Mouse (Mus musculus) hindbrain, embryonic 13.5 days (tissue): ENCODE data around the gene Birc3. TPM values are rescaled to one million over a fixed set of nuclear protein-coding genes. Genes with fewer than 3 reads are reported as not detected.
"Not testable (repeated sequence)": the region's sequence is repeated elsewhere in the genome, so short reads cannot be mapped to it uniquely, and the experiment has no call there.

Experiments
- ATAC-seq: fragments of 200-750 bp; cut with Nextera tagmentation; 2 replicates; pipeline ENCODE4 v1.8.0; 2017; ENCODE audit warnings: moderate TSS enrichment; ENCODE audit not compliant: low FRiP score
- H3K27ac ChIP-seq: fragments of 300-500 bp; sonication (generic); 2 replicates; pipeline ENCODE4 v1.5.1; 2015; ENCODE audit warnings: inconsistent platforms, mild to moderate bottlenecking, moderate library complexity
- H3K27me3 ChIP-seq: fragments of 300-500 bp; sonication (generic); 2 replicates; pipeline ENCODE4 v1.6.1; 2015; ENCODE audit warnings: mild to moderate bottlenecking, inconsistent platforms
- H3K36me3 ChIP-seq: fragments of 300-500 bp; sonication (generic); 2 replicates; pipeline ENCODE4 v1.6.1; 2015; ENCODE audit warnings: mild to moderate bottlenecking, inconsistent platforms
- H3K4me1 ChIP-seq: fragments of 300-500 bp; sonication (generic); replicated peaks from 2 replicates; pipeline ENCODE4 v1.6.1; 2015; ENCODE audit warnings: inconsistent platforms
- H3K4me2 ChIP-seq: fragments of 300-500 bp; sonication (generic); 2 replicates; pipeline ENCODE4 v1.6.1; 2015; ENCODE audit warnings: inconsistent platforms, mild to moderate bottlenecking, moderate library complexity
- H3K4me3 ChIP-seq: fragments of 300-500 bp; sonication (generic); 2 replicates; pipeline ENCODE4 v1.5.1; 2015; ENCODE audit warnings: mild to moderate bottlenecking, inconsistent platforms
- H3K9ac ChIP-seq: fragments of 300-500 bp; sonication (generic); 2 replicates; pipeline ENCODE4 v1.6.1; 2015; ENCODE audit warnings: mild to moderate bottlenecking, inconsistent platforms
- H3K9me3 ChIP-seq: fragments of 300-500 bp; sonication (generic); 2 replicates; pipeline ENCODE4 v1.6.1; 2016; ENCODE audit warnings: inconsistent platforms
- WGBS: fragments of 180-500 bp; shearing (Covaris S2); methylation state at CpG from one replicate; pipeline ENCODE4 v1.1.7; 2015; 5-methylcytosine and 5-hydroxymethylcytosine counted together
- polyA plus RNA-seq: library from polyadenylated mRNA; unstranded; fragments of >200 nt; fragmentation: Nextera tagmentation; extraction: Ambion mirVana; gene quantifications from 2 replicates; pipeline ENCODE4 v1.2.1, GENCODE M21; 2015

Gene Birc3
- polyA plus RNA-seq: 2.3 and 2.8 TPM in 2 replicates

DNA sequence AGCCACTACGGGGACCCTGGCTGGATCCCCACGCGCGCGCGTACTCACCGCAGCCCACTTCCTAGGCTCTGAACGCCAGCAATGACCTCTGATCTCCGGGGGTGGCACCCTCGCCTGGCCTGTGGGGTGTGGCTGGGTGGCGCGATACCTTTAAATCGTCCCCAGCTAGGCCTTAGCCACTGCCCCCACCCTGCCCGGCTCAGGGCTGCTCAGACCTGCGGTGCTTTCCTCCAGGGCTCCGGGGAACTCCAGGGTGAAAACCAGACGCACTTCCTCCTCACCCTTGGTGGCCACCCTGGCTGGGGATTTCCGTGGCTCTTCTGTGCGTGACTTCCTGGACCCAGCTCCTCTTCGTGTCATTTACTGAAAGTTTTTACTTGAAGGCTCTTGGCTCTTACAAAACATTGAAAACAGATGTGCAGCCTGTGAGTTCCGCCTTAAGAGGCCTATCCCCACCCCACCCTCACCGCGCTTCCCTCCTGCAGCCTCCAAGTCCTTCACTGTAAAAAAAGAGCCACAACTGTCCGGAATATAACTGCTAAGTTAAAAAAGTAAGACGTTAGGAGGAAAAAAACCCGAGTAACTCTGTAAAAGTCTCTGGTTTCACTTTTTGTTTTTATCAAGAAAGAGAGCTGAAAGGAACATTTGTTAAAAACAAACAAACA, at the start of gene Birc3:
TSS of gene Birc3 (minus strand) at position 412 of the 665 bp plus-strand sequence.
- WGBS: 9% methylated on average over 26 of the region's 26 CpGs
- peak; percentile 75 for ATAC-seq

DNA sequence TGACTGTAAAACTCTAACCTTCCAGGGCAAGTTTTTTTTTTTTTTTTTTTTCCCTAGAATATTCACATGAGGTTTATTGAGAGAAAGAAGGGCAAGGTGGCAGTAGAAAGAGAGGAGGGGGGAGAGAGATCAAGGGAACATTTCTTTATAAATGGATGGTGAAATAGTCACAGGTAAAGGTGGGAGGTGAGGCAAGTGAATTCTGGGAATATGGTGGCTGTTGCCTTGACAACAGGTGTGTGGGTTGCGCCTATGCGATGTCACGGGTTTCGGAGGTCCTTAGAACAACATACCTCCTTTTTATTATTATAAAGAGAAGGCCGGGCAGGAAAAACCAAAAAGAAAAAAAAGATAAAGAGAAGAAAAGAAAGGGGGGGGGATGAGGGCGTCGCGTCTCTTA, 41.9 kb upstream of the Birc3 start:
- no peaks in the 10 kb centered on the region for H3K27me3 ChIP-seq
- WGBS: 48% methylated on average over 8 of the region's 8 CpGs
- H3K4me3 ChIP-seq: peak overlapping the region; percentile 27
- H3K9ac ChIP-seq: 0 out of 2 replicates have a peak overlapping the region, but pooled peaks have one; percentile 6
- H3K36me3 ChIP-seq: no peaks in the 10 kb centered on the region
- H3K4me2 ChIP-seq: peak overlapping the region; percentile 51
- H3K4me1 ChIP-seq: peaks cover 9% of the 10 kb centered on the region; the same call in 1 of the 2 replicates
- H3K9me3 ChIP-seq: no peaks in the 10 kb centered on the region
- ATAC-seq: peak; percentile 11; the same call in 1 of the 2 replicates
- H3K27ac ChIP-seq: no peak overlapping the region

More for the DNA sequence above, at the start of gene Birc3:
- peak within 1 kb of the TSS; percentile 89 for H3K4me2 ChIP-seq
- H3K36me3 ChIP-seq: no peaks in the 10 kb centered on the region
- H3K4me1 ChIP-seq: peaks cover 8% of the 10 kb centered on the region
- peaks cover 2% of the 10 kb centered on the region; the same call in 1 of the 2 replicates for H3K27me3 ChIP-seq
- H3K27ac ChIP-seq: no peak within 1 kb of the TSS
- H3K4me3 ChIP-seq: peak within 1 kb of the TSS; percentile 46
- peak within 1 kb of the TSS; percentile 67 for H3K9ac ChIP-seq
- no peaks in the 10 kb centered on the region for H3K9me3 ChIP-seq

DNA sequence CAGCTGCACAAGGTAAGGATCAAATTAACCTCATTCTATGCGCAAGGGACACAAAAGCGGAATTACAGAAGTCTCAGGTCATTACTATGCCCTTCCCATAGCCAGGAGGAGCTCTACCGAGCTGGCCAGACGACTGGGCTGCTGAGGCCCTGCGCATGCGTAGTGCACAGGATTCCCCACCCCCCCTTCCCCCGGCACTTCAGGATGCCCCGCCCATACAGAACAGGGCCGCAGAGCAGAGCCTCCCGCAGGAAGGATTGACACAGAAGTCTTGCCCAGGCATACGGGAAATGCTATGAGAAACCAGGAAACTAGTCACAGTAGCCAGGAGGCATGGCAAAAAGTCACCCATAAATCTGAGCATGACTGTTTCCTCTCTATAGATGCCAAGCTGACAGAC, 41.5 kb upstream of the Birc3 start:
- peaks cover 9% of the 10 kb centered on the region; the same call in 1 of the 2 replicates for H3K4me1 ChIP-seq
- H3K9ac ChIP-seq: peak overlapping the region; percentile 6; the same call in 1 of the 2 replicates
- H3K4me2 ChIP-seq: peak overlapping the region; percentile 51
- no peaks in the 10 kb centered on the region for H3K27me3 ChIP-seq
- ATAC-seq: peak; percentile 95
- H3K9me3 ChIP-seq: no peaks in the 10 kb centered on the region
- H3K27ac ChIP-seq: no peak overlapping the region
- peak overlapping the region; percentile 27 for H3K4me3 ChIP-seq
- H3K36me3 ChIP-seq: no peaks in the 10 kb centered on the region
- 3% methylated on average over 11 of the region's 11 CpGs for WGBS

DNA sequence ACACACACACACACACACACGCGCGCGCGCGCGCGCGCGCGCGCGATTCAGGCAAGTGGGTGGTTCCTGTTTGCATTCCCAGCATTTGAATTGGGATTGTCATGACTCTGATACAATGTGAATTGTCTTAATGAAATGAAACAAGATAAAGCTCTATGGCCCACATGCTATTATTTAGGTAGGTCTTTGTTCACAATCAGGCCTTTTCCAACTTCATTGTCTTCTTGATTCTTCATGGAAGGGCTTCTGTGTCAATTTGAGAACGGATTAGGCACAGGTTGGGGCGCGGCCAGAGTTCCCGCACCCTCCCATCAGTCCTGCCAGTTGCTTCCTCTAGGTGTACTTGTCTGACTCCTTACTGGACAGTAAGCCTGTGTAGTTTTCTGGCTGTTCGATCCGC, 41.0 kb upstream of the Birc3 start:
- peak; percentile 76 for ATAC-seq
- no peaks in the 10 kb centered on the region for H3K36me3 ChIP-seq
- peak overlapping the region; percentile 27 for H3K4me3 ChIP-seq
- H3K27me3 ChIP-seq: no peaks in the 10 kb centered on the region
- WGBS: 45% methylated on average over 19 of the region's 19 CpGs
- no peaks in the 10 kb centered on the region for H3K9me3 ChIP-seq
- H3K9ac ChIP-seq: peak overlapping the region; percentile 6; the same call in 1 of the 2 replicates
- H3K4me1 ChIP-seq: peaks cover 9% of the 10 kb centered on the region; the same call in 1 of the 2 replicates
- no peak overlapping the region for H3K27ac ChIP-seq
- peak overlapping the region; percentile 51 for H3K4me2 ChIP-seq

DNA sequence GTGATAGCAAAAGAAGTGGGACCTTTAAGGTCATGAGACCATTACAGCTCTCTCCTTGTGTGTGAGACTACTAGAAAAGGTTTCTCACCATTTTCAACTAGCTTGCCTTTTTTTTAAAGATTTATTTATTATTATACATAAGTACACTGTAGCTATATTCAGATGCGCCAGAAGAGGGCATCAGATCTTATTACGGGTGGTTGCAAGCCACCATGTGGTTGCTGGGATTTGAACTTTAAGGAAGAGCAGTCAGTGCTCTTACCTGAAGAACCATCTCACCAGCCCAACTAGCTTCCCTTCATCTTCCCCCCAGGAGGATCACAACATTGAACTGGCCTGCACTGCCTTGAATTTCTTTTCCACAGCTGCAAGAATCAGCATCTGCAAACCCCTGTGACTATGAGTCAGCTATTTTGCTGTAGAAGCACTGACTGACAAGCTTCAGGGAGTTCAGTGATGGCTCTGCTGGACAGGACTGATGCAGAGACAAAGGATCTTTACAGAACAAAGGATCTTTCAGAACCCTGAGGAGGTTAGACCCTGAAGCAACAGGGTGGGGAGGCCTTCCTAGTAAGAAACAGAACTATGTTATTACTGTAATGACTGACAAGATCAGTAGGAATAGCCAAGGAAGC, 34.5 kb upstream of the Birc3 start:
- WGBS: 75% methylated on average over 2 of the region's 2 CpGs
- ATAC-seq: no peak

DNA sequence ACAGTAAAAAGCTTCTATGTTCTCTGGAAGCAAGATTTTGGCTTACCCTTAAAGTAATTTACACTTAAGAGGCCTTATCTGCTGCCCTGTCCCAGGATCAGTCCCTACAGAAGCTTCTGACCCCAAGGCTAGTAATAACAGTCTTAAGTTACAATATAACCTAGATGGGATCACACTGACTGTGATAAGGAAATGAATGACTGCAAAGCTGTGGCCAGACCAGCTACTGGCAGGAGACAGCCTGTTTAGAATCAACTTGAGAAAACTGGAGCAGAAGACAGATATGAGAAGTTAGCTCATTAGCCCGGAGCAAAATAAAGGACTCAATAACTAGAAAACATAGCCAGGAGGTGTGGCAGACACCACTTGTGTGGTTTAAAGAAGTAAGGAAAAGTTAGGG, 33.6 kb upstream of the Birc3 start:
- Histone ChIP-seq H3K27me3 (no peaks in the 10 kb centered on the region), H3K9me3 (no peaks in the 10 kb centered on the region), H3K4me1 (no peaks in the 10 kb centered on the region), H3K4me2 (no peak overlapping the region), H3K9ac (no peak overlapping the region), H3K36me3 (no peaks in the 10 kb centered on the region), H3K4me3 (no peak overlapping the region), H3K27ac (no peak overlapping the region)
- WGBS: 91% methylated on average over 1 of the region's 1 CpGs
- ATAC-seq: no peak

More for the DNA sequence above, 34.5 kb upstream of the Birc3 start:
- no peaks in the 10 kb centered on the region for H3K4me1 ChIP-seq
- no peak overlapping the region for H3K4me2 ChIP-seq
- H3K27ac ChIP-seq: no peak overlapping the region
- H3K9me3 ChIP-seq: no peaks in the 10 kb centered on the region
- H3K27me3 ChIP-seq: no peaks in the 10 kb centered on the region
- no peaks in the 10 kb centered on the region for H3K36me3 ChIP-seq
- H3K4me3 ChIP-seq: no peak overlapping the region
- H3K9ac ChIP-seq: no peak overlapping the region

DNA sequence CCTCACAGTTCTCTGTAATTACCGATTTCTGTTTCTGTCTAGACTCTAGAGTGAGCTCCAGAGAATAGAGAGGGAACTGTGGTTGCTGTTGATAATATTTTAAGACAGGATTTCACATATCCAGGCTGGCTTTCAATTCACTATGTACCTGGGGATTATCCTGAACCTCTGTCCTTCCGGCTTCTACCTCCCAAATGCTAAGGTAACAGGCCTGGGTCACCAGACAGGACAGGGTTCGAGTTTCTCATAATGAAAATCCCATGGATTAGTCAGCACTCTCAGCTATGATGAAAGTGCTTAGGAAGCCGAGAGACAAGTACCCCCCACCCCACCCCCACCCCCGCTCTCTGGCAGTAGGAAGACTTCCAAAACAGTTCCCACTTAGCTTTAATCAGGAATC, 30.8 kb upstream of the Birc3 start:
- no peaks in the 10 kb centered on the region for H3K36me3 ChIP-seq
- no peak overlapping the region for H3K27ac ChIP-seq
- no peak overlapping the region for H3K4me2 ChIP-seq
- H3K27me3 ChIP-seq: no peaks in the 10 kb centered on the region
- H3K9ac ChIP-seq: no peak overlapping the region
- WGBS: 79% methylated on average over 5 of the region's 5 CpGs
- H3K9me3 ChIP-seq: no peaks in the 10 kb centered on the region
- no peak for ATAC-seq
- H3K4me1 ChIP-seq: no peaks in the 10 kb centered on the region
- H3K4me3 ChIP-seq: no peak overlapping the region

DNA sequence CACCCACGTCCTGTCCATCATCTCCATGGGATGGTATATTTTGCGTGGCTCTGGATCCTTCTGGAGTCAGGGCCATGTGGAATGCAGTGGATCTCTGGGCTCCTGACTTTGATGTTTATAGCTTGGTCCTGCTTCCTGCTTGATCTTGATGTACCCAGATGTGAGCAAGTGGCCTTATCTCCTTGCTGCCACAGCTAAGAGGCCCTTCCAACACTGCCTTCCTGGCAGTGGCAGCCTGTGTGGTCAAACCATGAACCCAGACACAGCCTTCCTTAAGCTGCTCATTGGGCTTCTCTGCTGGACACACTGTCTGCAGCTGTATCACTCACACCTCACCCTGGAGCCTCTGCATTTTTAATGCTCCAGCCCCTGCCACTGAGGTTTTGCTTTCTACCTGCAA, 30.3 kb upstream of the Birc3 start:
- Histone ChIP-seq H3K27me3 (no peaks in the 10 kb centered on the region), H3K27ac (no peak overlapping the region), H3K9ac (no peak overlapping the region), H3K4me3 (no peak overlapping the region), H3K9me3 (no peaks in the 10 kb centered on the region), H3K36me3 (no peaks in the 10 kb centered on the region), H3K4me1 (no peaks in the 10 kb centered on the region), H3K4me2 (no peak overlapping the region)
- no peak for ATAC-seq
- WGBS: 80% methylated on average over 2 of the region's 2 CpGs

DNA sequence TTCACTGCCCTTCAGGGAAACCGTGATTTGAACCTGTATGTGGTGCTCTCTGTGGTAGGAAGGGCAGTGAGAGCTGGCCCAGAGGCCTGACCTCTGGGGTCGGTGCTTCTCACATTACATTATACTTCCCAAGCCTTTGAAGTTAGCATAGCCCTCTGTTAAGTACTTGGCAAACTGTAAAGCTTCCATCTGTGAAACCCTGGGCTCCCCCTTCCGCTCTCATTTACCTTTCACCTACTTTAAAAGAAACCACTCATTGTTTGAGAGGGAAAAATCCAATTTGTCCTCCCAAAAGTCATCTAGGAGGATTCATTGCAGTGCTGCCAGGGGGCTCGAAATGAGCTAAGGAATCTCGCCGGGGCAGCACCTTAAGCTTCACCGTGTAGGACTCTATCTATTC, 29.3 kb upstream of the Birc3 start:
- H3K4me1 ChIP-seq: no peaks in the 10 kb centered on the region
- no peak overlapping the region for H3K4me3 ChIP-seq
- ATAC-seq: no peak
- 55% methylated on average over 7 of the region's 7 CpGs for WGBS
- no peak overlapping the region for H3K27ac ChIP-seq
- H3K27me3 ChIP-seq: no peaks in the 10 kb centered on the region
- H3K4me2 ChIP-seq: no peak overlapping the region
- no peaks in the 10 kb centered on the region for H3K9me3 ChIP-seq
- H3K36me3 ChIP-seq: no peaks in the 10 kb centered on the region
- H3K9ac ChIP-seq: no peak overlapping the region

DNA sequence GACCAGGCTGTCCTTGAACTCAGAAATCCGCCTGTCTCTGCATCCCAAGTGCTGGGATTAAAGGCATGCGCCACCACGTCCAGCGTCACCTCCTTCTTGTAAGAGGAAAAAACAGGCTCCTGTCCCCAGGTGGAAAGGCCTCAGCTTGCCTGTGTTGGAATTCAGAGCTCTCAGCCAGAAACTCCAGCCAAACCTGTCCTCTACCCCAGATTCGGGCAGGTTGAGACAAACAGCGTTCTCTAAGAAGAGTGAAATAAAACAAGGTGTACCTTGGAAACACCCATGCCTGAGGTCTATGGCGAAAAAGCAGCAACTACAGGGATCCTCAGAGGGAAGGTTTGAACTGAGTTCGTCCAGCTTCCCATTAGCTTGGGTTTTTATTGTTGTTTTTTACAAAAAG, 28.0 kb upstream of the Birc3 start:
- no peak for ATAC-seq
- no peak overlapping the region for H3K4me3 ChIP-seq
- H3K9me3 ChIP-seq: no peaks in the 10 kb centered on the region
- H3K4me1 ChIP-seq: no peaks in the 10 kb centered on the region
- no peak overlapping the region for H3K4me2 ChIP-seq
- H3K27me3 ChIP-seq: no peaks in the 10 kb centered on the region
- H3K36me3 ChIP-seq: no peaks in the 10 kb centered on the region
- WGBS: 91% methylated on average over 8 of the region's 8 CpGs
- H3K9ac ChIP-seq: no peak overlapping the region
- no peak overlapping the region for H3K27ac ChIP-seq

DNA sequence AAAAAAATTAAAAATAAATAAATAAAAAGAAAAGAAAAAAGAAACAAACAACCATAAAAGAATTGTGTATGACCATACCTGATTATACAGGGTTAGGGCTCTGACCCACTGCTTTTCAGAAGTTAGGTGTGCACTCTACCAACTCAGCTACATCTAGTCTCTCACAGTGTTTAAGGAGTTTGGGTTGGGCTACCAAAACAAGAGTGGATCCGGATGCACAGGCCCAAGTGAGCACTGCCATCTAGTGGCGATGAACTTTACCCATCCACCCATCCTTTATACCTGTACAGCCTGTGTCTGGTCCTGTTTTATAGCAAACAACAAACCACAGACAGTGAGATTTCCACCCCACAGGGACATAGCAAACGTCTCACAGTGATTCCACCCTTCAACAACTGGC, 24.5 kb upstream of the Birc3 start:
- 8% methylated on average over 3 of the region's 3 CpGs for WGBS
- peak; percentile 86 for ATAC-seq

DNA sequence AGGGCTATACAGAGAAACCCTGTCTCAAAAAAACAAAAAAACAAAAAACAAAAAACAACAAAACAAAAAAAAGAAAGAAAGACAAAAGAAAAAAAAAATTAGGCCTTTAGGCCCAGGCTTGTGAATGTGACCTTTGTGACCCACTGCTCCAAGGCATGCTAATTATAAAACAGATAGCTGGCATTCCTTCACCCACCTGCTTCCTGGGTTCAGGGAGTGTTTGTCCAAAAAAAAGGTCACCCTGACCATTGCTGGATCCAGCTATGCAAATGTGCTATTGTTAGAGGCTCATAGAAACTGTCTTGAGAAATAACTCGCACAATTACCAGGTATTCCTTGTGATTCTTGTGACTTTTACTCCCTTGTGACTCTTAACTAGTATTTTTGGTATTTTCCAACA, 18.8 kb upstream of the Birc3 start:
- not testable (repeated sequence) for H3K9ac ChIP-seq, ATAC-seq
- 81% methylated on average over 1 of the region's 1 CpGs for WGBS

More for the DNA sequence above, 24.5 kb upstream of the Birc3 start:
- H3K4me1 ChIP-seq: no peaks in the 10 kb centered on the region
- H3K27me3 ChIP-seq: no peaks in the 10 kb centered on the region
- no peaks in the 10 kb centered on the region for H3K9me3 ChIP-seq
- H3K9ac ChIP-seq: no peak overlapping the region
- H3K27ac ChIP-seq: no peak overlapping the region
- H3K4me3 ChIP-seq: no peak overlapping the region
- H3K36me3 ChIP-seq: no peaks in the 10 kb centered on the region
- no peak overlapping the region for H3K4me2 ChIP-seq

DNA sequence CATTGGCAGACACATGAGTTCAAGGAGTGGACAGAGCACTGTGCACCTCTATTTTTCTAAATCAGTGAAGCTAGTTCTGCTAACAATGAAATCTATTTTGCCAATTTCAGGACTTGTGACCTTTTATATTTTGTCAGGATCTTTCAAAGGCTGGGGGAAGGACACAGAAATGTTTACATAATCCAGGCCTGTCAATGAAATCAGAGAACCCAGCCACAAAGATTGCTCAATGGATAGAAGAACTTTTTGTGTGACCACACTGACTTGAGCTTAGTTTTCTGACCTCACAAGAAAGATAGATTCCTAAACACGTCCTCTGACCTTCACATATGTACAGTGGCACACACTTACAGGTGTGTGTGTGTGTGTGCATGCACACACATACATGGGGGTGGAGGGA, 18.2 kb upstream of the Birc3 start:
- H3K4me3 ChIP-seq: no peak overlapping the region
- no peaks in the 10 kb centered on the region for H3K9me3 ChIP-seq
- no peaks in the 10 kb centered on the region for H3K27me3 ChIP-seq
- H3K36me3 ChIP-seq: no peaks in the 10 kb centered on the region
- WGBS: 73% methylated on average over 1 of the region's 1 CpGs
- ATAC-seq: no peak
- no peak overlapping the region for H3K9ac ChIP-seq
- H3K4me2 ChIP-seq: no peak overlapping the region
- no peaks in the 10 kb centered on the region for H3K4me1 ChIP-seq
- no peak overlapping the region for H3K27ac ChIP-seq

More for the DNA sequence above, 18.8 kb upstream of the Birc3 start:
- not testable (repeated sequence) for H3K4me2 ChIP-seq, H3K27ac ChIP-seq, H3K9me3 ChIP-seq, H3K27me3 ChIP-seq, H3K4me1 ChIP-seq, H3K4me3 ChIP-seq, H3K36me3 ChIP-seq
